Mouse (Mus musculus) testis, adult 2 months (tissue): ENCODE data around the gene Gfod1.

Experiments
- CTCF ChIP-seq: fragments of 200-500 bp; IDR thresholded peaks from 2 replicates; pipeline ENCODE4 v1.5.1; 2012; ENCODE audit warnings: low read depth, mild to moderate bottlenecking, inconsistent platforms, low read length, moderate library complexity; ENCODE audit not compliant: control insufficient read depth, insufficient read depth, insufficient replicate concordance
- POLR2A ChIP-seq: fragments of 200-500 bp; IDR thresholded peaks from 2 replicates; pipeline ENCODE4 v1.6.1; 2012; ENCODE audit warnings: low read depth, mild to moderate bottlenecking, inconsistent platforms, low read length, moderate library complexity; ENCODE audit not compliant: control insufficient read depth

DNA sequence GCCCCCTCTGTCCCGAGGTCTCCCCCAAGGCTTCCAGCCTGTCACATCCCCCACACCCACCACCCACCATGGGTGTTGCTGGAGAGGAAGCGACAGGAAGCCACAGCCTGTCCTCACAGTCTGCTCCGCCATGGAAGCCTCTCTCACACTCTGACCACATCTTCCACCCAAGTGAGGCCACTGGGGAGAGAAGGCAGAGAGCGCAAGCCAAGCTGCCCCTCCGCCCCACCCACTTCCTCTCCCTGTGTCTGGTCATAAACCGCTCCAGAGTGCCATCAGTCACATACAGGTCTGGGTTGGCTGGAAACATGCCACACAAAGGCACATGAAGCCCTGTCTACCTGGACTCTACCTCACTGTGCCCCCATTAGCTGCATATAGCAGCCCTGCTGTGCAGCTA is 53.3 kb downstream of the Gfod1 start:
- no peak for TF ChIP-seq CTCF
- TF ChIP-seq POLR2A = no peak
